Mouse (Mus musculus) kidney, adult 2 months (tissue): ENCODE data around the gene Grcc10. TPM values are rescaled to one million over a fixed set of nuclear protein-coding genes. Genes with fewer than 3 reads are reported as not detected.

ENCODE experiments used
- DNase-seq: peaks from one replicate; pipeline ENCODE4 v3.0.0; 2021
- H3K27ac ChIP-seq: fragments of 200-500 bp; 2 replicates; pipeline ENCODE4 v1.5.1; 2012; ENCODE audit warnings: low read depth, low read length, control low read depth, inconsistent platforms; ENCODE audit not compliant: insufficient read depth
- H3K27me3 ChIP-seq: fragments of 200-500 bp; replicated peaks from 2 replicates; pipeline ENCODE4 v1.6.1; 2012; ENCODE audit warnings: mild to moderate bottlenecking, moderate library complexity, low read length, inconsistent platforms; ENCODE audit not compliant: control insufficient read depth, insufficient read depth
- H3K36me3 ChIP-seq: fragments of 200-500 bp; 2 replicates; pipeline ENCODE4 v1.6.1; 2012; ENCODE audit warnings: mild to moderate bottlenecking, moderate library complexity, low read length, inconsistent platforms; ENCODE audit not compliant: control insufficient read depth, insufficient read depth
- H3K4me1 ChIP-seq: fragments of 200-500 bp; 2 replicates; pipeline ENCODE4 v1.6.1; 2011; ENCODE audit warnings: low read length; ENCODE audit not compliant: control insufficient read depth, insufficient read depth
- H3K4me3 ChIP-seq: fragments of 200-500 bp; 2 replicates; pipeline ENCODE4 v1.5.1; 2011; ENCODE audit warnings: mild to moderate bottlenecking, low read depth, low read length, control low read depth; ENCODE audit not compliant: insufficient read depth
- CTCF ChIP-seq: fragments of 200-500 bp; conservative IDR thresholded peaks from 2 replicates; pipeline ENCODE4 v1.5.1; 2011; ENCODE audit warnings: low read depth, mild to moderate bottlenecking, control low read depth, low read length, moderate library complexity, mixed read lengths; ENCODE audit not compliant: insufficient read depth, insufficient read length
- POLR2A ChIP-seq: fragments of 200-500 bp; IDR thresholded peaks from one replicate; pipeline ENCODE4 v1.6.1; 2011; ENCODE audit warnings: low read depth, low read length, control low read depth
- WGBS: fragments of 180-500 bp; shearing (Covaris S2); methylation state at CpG from one replicate; pipeline ENCODE4 v1.1.7; 2018; 5-methylcytosine and 5-hydroxymethylcytosine counted together
- polyA plus RNA-seq: library from polyadenylated mRNA; depleted of rRNA; stranded (reverse); fragments of >200 nt; gene quantifications from 2 replicates; pipeline ENCODE4 v1.2.3, GENCODE M21; 2012

Gene Grcc10
- polyA plus RNA-seq, 1 experiment: 474 TPM

DNA sequence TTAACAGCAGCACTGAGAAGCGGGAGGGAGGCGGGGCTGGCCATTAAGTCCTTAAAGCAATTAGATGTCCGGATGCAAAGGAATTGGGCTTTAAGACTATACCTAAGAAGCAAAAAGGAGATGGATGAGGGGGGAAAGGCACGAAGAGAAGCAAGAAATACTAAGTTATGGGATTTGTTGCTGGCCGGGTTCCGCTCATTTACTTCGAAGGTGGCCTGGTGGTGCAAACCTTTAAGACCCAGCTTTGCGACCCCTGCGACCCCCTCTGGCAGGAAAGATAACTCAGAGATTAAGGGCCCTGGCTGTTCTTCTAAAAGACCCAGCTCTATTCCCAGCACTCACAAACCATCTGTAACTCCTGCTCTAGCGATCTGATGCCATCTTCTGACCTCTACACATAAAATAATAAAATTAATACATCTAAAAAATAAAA is 38.8 kb upstream of the Grcc10 start:
- no peak for DNase-seq
- Histone ChIP-seq H3K4me3 (peak overlapping the region; percentile 54), H3K36me3 (no peaks in the 10 kb centered on the region), H3K27ac (no peak overlapping the region), H3K4me1 (no peaks in the 10 kb centered on the region; the same call in 1 of the 2 replicates), H3K27me3 (no peaks in the 10 kb centered on the region)
- no peak for TF ChIP-seq CTCF
- TF ChIP-seq POLR2A: no peak
- WGBS: 11% methylated on average over 10 of the region's 10 CpGs

DNA sequence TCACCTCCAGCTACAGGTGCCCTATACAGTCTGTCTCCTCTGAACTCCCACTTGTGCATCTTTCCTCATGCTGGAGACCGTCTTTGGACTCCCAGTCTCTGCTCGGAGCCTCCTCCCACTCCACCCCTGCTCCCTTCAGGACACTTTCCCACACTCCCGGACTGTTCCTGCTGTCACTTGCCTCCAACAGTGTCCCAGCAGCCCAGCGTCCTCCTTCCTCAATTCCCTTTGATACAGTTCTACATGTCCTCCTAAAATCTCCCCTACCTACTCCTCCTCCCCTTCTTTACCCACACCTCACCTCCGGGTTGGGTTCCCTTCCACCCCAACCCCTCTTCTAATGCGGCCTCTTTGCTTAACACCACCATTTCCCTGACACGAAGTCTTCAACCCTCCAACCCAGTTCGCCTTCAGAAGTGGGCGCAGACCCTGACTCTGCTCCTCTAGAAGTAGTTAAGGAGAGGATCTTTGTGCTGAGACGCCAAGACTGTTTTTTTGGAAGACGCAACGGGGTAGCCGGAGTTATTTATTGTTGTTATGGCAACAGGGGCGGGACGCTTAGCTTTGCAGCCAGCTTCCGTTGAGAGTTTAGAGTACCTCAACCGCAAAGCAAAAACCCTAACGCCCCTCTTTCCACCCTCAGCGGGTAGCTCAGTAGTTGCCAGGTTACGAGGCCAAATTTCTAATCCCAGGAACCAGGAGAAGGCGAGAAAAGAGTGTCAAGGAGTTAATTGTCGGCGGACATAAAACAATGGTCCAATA is 38.2 kb upstream of the Grcc10 start, which contains the start of gene Lrrc23:
TSS of gene Lrrc23 (minus strand) at position 506 of the 762 bp plus-strand sequence.
- DNase-seq: peak; percentile 68
- 3% methylated on average over 23 of the region's 23 CpGs for WGBS

DNA sequence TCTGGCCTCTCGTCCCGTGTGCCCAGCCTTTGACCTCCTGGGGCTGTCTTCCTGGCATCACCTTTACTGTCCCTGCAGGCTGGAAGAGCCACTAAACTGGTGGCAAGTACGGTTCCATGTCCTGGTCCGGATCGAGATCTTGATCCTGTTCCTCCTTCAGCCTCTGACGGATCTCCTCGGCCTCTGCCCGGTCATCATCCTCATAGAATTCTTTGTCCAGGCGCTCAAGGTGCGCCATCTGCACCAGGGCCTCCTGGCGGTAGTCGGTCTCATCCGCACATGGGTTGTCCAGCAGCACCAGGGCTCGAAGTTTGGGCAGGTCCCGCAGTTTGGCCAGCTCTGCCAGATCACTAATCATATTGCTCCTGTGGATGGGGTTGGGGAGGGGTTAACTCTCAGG is 29.3 kb upstream of the Grcc10 start:
- no peak for TF ChIP-seq POLR2A
- TF ChIP-seq CTCF: no peak
- Histone ChIP-seq H3K27me3 (no peaks in the 10 kb centered on the region), H3K27ac (no peak overlapping the region), H3K4me1 (0 out of 2 replicates have a peak, but pooled peaks cover 3% of the 10 kb centered on the region), H3K4me3 (no peak overlapping the region), H3K36me3 (no peaks in the 10 kb centered on the region)
- WGBS: 93% methylated on average over 15 of the region's 15 CpGs
- no peak for DNase-seq

More for the DNA sequence above, 38.2 kb upstream of the Grcc10 start, which contains the start of gene Lrrc23:
- Histone ChIP-seq H3K4me3 (peak within 1 kb of the TSS; percentile 54), H3K4me1 (no peaks in the 10 kb centered on the region; the same call in 1 of the 2 replicates), H3K27ac (no peak within 1 kb of the TSS), H3K27me3 (no peaks in the 10 kb centered on the region), H3K36me3 (no peaks in the 10 kb centered on the region)
- TF ChIP-seq POLR2A: no peak
- TF ChIP-seq CTCF: no peak

DNA sequence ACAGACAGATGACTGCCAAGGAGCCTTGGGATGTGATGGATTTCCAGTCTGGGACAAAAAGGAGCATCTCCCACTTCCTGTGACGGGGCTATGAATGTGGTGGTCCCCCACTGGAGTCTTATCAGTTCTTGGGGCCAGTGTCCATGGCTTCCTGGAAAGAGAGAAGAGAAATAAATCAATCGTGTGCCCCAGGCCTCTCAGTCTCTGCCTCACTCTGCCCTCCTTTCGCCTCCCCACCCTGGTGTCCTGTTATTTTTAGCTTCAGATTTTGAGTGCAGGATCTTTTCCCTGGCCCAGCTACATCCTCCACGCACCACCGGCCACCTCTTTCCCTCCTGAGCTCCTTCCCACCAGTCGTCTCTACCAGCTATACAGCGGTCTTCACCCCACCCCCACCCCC is 28.8 kb upstream of the Grcc10 start:
- H3K4me3 ChIP-seq: no peak overlapping the region
- no peak for TF ChIP-seq POLR2A
- no peak for TF ChIP-seq CTCF

DNA sequence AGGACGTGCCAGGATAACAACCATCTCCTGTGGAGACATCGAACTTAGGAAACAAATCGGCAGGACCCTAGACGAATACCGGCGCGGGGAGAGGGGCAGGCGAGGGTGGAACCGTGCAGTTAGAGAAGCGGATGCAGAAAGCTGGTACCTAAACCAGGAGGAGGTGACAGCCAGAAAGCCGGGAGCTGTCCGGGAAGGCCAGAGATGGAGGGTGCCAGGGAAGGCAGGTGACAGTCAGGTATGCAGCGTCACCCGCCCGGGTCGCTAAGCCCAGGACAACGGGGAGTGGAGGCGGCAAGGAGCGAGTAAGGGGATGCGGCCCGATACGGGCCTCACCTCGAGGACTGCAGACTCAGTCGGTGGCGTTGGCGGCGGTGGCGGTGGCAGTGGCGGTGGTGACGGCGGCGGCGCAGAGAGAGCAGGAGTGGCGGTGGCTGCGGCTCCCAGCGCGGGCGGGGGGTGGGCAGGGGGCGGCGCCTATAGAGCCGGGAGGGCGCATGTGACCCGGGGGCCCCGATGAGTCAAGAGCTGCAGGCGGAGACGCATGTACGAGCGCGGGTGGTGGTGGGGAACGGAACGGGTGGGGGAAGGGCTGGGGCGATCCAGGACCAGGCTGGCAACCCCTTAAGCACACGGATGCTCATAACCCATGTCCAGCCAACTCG is 28.1 kb upstream of the Grcc10 start, which contains the start of gene Eno2:
TSS of gene Eno2 (minus strand) at position 573 of the 665 bp plus-strand sequence.
- no peaks in the 10 kb centered on the region for H3K36me3 ChIP-seq
- no peak within 1 kb of the TSS for H3K27ac ChIP-seq
- H3K4me1 ChIP-seq: 0 out of 2 replicates have a peak, but pooled peaks cover 3% of the 10 kb centered on the region
- 3% methylated on average over 54 of the region's 54 CpGs for WGBS
- peak within 1 kb of the TSS; percentile 49 for H3K4me3 ChIP-seq
- no peaks in the 10 kb centered on the region for H3K27me3 ChIP-seq
- DNase-seq: no peak
- TF ChIP-seq CTCF (no peak), POLR2A (no peak)

More for the DNA sequence above, 28.8 kb upstream of the Grcc10 start:
- Histone ChIP-seq H3K27ac (no peak overlapping the region), H3K4me1 (0 out of 2 replicates have a peak, but pooled peaks cover 3% of the 10 kb centered on the region), H3K36me3 (no peaks in the 10 kb centered on the region), H3K27me3 (no peaks in the 10 kb centered on the region)
- DNase-seq: no peak
- WGBS: 69% methylated on average over 7 of the region's 7 CpGs

DNA sequence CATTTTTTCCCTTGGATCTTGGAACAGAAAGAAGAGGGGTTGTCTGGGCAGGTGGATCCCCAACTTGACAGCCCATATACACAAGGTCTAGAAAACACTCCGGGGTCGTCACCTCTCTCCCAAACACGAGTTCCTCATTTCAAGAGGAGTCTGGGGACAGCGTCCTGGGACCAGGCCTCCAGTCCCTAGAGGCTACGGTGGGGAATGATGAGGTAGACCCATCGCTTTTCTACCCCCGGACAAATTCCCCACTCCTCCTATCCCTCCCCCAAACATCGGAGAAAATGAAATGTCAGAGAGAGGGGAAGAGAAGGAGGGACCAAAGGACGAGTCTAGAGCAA is 27.5 kb upstream of the Grcc10 start:
- DNase-seq: no peak
- TF ChIP-seq POLR2A (no peak), CTCF (no peak)
- H3K4me1 ChIP-seq: 0 out of 2 replicates have a peak, but pooled peaks cover 3% of the 10 kb centered on the region
- H3K27me3 ChIP-seq: no peaks in the 10 kb centered on the region
- H3K4me3 ChIP-seq: peak overlapping the region; percentile 49; the same call in 1 of the 2 replicates
- no peak overlapping the region for H3K27ac ChIP-seq
- WGBS: 29% methylated on average over 9 of the region's 9 CpGs
- no peaks in the 10 kb centered on the region for H3K36me3 ChIP-seq
